Mouse (Mus musculus) liver, embryonic 14.5 days (tissue): Measurements from ENCODE around the gene Fam216b. TPM values are rescaled to one million over a fixed set of nuclear protein-coding genes. Genes with fewer than 3 reads are reported as not detected.

Source experiments
- ATAC-seq: fragments of 200-750 bp; cut with Nextera tagmentation; 2 replicates; pipeline ENCODE4 v1.8.0; 2017; ENCODE audit warnings: moderate number of reproducible peaks, mild to moderate bottlenecking, moderate library complexity; ENCODE audit not compliant: insufficient read depth
- DNase-seq, 3 experiments: peaks; one replicate each; pipeline ENCODE4 v3.0.0-alpha.2; 2012 to 2013; ENCODE audit warnings: low read depth in 3 of 3, low spot score in 3 of 3
- H3K27ac ChIP-seq: fragments of 300-500 bp; sonication (generic); 2 replicates; pipeline ENCODE4 v1.5.1; 2014; ENCODE audit warnings: moderate library complexity, mild to moderate bottlenecking, control low read depth, inconsistent platforms
- H3K27me3 ChIP-seq: fragments of 300-500 bp; sonication (generic); 2 replicates; pipeline ENCODE4 v1.6.1; 2014; ENCODE audit warnings: mild to moderate bottlenecking, low read length, moderate library complexity; ENCODE audit not compliant: control insufficient read depth, insufficient read depth
- H3K36me3 ChIP-seq: fragments of 300-500 bp; sonication (generic); replicated peaks from 2 replicates; pipeline ENCODE4 v1.6.1; 2014; ENCODE audit warnings: low read depth; ENCODE audit not compliant: control insufficient read depth, insufficient read depth
- H3K4me1 ChIP-seq, 2 experiments: fragments of 200-500 bp in 1 of 2; fragments of 300-500 bp in 1 of 2; sonication (generic) in 1 of 2; replicated peaks; 2 replicates each; pipeline ENCODE4 v1.6.1; 2012 to 2014; ENCODE audit warnings: antibody characterized with exemption in 1 of 2, inconsistent platforms in 1 of 2, low read length in 1 of 2; ENCODE audit not compliant: control insufficient read depth in 2 of 2, insufficient read depth in 2 of 2
- H3K4me2 ChIP-seq: fragments of 300-500 bp; sonication (generic); 2 replicates; pipeline ENCODE4 v1.6.1; 2014; ENCODE audit warnings: low read depth, mild to moderate bottlenecking, control low read depth, moderate library complexity
- H3K4me3 ChIP-seq, 2 experiments: fragments of 200-500 bp in 1 of 2; fragments of 300-500 bp in 1 of 2; sonication (generic) in 1 of 2; 2 replicates each; pipeline ENCODE4 v1.5.1; 2012 to 2014; ENCODE audit warnings: low read depth in 2 of 2, low read length in 2 of 2, mild to moderate bottlenecking in 2 of 2, control low read depth in 1 of 2, inconsistent platforms in 1 of 2, moderate library complexity in 1 of 2; ENCODE audit not compliant: insufficient read depth in 1 of 2
- H3K9ac ChIP-seq: fragments of 300-500 bp; sonication (generic); replicated peaks from 2 replicates; pipeline ENCODE4 v1.6.1; 2014; ENCODE audit warnings: mild to moderate bottlenecking, control low read depth, moderate library complexity
- H3K9me3 ChIP-seq: fragments of 300-500 bp; sonication (generic); 2 replicates; pipeline ENCODE4 v1.6.1; 2016; ENCODE audit warnings: low read length, mixed read lengths; ENCODE audit not compliant: control insufficient read depth
- CTCF ChIP-seq: IDR thresholded peaks from 2 replicates; pipeline ENCODE4 v1.5.1; 2016; ENCODE audit warnings: antibody characterized with exemption, low read depth, control low read depth
- EP300 ChIP-seq: IDR thresholded peaks from 2 replicates; pipeline ENCODE4 v1.6.1; 2016; ENCODE audit warnings: antibody characterized with exemption, low read depth
- WGBS: fragments of 180-500 bp; shearing (Covaris S2); extraction: QIAGEN DNeasy Blood & Tissue Kit; methylation state at CpG from one replicate; pipeline ENCODE4 v1.1.7; 2014; ENCODE audit not compliant: insufficient replicate concordance; 5-methylcytosine and 5-hydroxymethylcytosine counted together
- polyA plus RNA-seq, 2 experiments: library from polyadenylated mRNA; depleted of rRNA in 1 of 2; stranded (reverse) in 1 of 2; unstranded in 1 of 2; fragments of >200 nt; fragmentation: Nextera tagmentation in 1 of 2; extraction: Ambion mirVana in 1 of 2; gene quantifications; 2 replicates each; pipeline versions ENCODE4 v1.2.1 to v1.2.3; 2012 to 2014

Fam216b gene
- polyA plus RNA-seq, 2 experiments: not detected

DNA sequence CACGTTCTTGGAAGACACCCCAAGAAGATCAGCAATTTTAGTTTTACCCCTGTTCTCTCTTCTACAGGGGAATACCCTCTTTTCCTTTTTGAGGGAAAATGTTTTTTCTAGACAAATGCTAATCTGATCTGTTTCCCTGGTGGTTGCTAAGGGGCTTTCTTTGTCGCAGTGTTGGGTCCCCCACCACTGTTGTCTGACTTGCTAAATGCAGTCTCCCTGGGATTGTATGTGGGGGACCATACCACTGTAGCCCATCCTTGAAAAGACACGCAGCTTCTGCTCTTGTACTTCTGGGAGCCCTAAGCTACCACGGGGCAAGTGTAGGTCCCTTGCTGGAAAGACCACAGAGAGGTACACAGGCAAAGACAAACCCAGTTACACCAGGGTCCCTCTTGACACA, 28.9 kb upstream of the Fam216b start:
- Histone ChIP-seq H3K4me3 (no peak overlapping the region), H3K4me2 (no peak overlapping the region), H3K4me1 (no peaks in the 10 kb centered on the region), H3K27me3 (no peaks in the 10 kb centered on the region), H3K27ac (no peak overlapping the region), H3K36me3 (no peaks in the 10 kb centered on the region), H3K9ac (no peak overlapping the region), H3K9me3 (no peaks in the 10 kb centered on the region)
- no peak for DNase-seq
- TF ChIP-seq EP300 (no peak), CTCF (no peak)
- 67% methylated on average over 4 of the region's 4 CpGs for WGBS
- ATAC-seq: no peak

DNA sequence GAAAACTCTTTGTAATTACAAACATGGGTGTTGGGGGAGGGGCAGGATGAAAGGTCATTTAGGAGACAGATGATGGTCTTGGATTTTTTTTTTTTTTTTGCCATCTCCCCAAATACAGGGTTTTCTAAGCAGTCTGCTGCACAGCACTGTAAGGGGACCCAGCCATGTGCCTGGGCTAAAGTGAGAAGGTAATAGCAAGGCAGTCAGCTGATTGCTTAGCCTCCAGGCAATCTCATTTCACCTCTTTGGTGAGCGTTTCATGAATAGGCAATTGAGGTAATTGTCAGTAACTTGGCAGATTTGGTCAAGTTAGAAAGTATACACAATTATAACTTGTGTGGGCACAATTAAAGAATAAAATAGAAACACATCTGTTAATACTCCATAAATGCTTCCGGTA, 28.5 kb upstream of the Fam216b start:
- WGBS: 64% methylated on average over 2 of the region's 2 CpGs
- Histone ChIP-seq H3K4me3 (no peak overlapping the region), H3K27me3 (no peaks in the 10 kb centered on the region), H3K4me1 (no peaks in the 10 kb centered on the region), H3K27ac (no peak overlapping the region), H3K9me3 (no peaks in the 10 kb centered on the region), H3K9ac (no peak overlapping the region), H3K4me2 (no peak overlapping the region), H3K36me3 (no peaks in the 10 kb centered on the region)
- DNase-seq (no peak), ATAC-seq (no peak)
- no peak for TF ChIP-seq CTCF
- no peak for TF ChIP-seq EP300

GRCm38 (mm10) chr14:78112466-78112865, 23.7 kb upstream of the Fam216b start:
- TF ChIP-seq CTCF: no peak
- TF ChIP-seq EP300: no peak
- no peak for ATAC-seq
- H3K9me3 ChIP-seq: no peaks in the 10 kb centered on the region

GRCm38 (mm10) chr14:78110871-78111270, 22.1 kb upstream of the Fam216b start:
- Histone ChIP-seq H3K4me3 (no peak overlapping the region), H3K27me3 (no peaks in the 10 kb centered on the region), H3K27ac (no peak overlapping the region), H3K9me3 (no peaks in the 10 kb centered on the region), H3K4me2 (no peak overlapping the region), H3K9ac (no peak overlapping the region), H3K4me1 (no peaks in the 10 kb centered on the region), H3K36me3 (no peaks in the 10 kb centered on the region)
- ATAC-seq: no peak
- DNase-seq: no peak
- no peak for TF ChIP-seq EP300
- TF ChIP-seq CTCF: no peak
- WGBS: 63% methylated on average over 3 of the region's 3 CpGs

More at GRCm38 (mm10) chr14:78112466-78112865, 23.7 kb upstream of the Fam216b start:
- Histone ChIP-seq H3K4me3 (no peak overlapping the region), H3K27ac (no peak overlapping the region), H3K9ac (no peak overlapping the region), H3K4me1 (no peaks in the 10 kb centered on the region), H3K27me3 (no peaks in the 10 kb centered on the region), H3K4me2 (no peak overlapping the region), H3K36me3 (no peaks in the 10 kb centered on the region)
- no peak for DNase-seq
- 50% methylated on average over 3 of the region's 3 CpGs for WGBS

- Histone ChIP-seq H3K27ac (no peak overlapping the region), H3K9ac (no peak overlapping the region), H3K9me3 (no peaks in the 10 kb centered on the region), H3K4me2 (no peak overlapping the region), H3K4me1 (peaks cover 0 to 3% of the 10 kb centered on the region in 2 experiments; a peak in 1 of 4 replicates), H3K4me3 (no peak overlapping the region), H3K36me3 (no peaks in the 10 kb centered on the region), H3K27me3 (no peaks in the 10 kb centered on the region)
- WGBS: 51% methylated on average over 4 of the region's 4 CpGs
- DNase-seq (no peak), ATAC-seq (no peak)
- TF ChIP-seq EP300: no peak
- no peak for TF ChIP-seq CTCF
Observed at GRCm38 (mm10) chr14:78109419-78109818, 20.6 kb upstream of the Fam216b start.
